Mouse (Mus musculus) spleen, postnatal 36 days (tissue): ENCODE data around the gene Amhr2.

ENCODE experiments used
- DNase-seq, 2 experiments: peaks; one replicate each; pipeline ENCODE4 v3.0.0; 2022; ENCODE audit warnings: low spot score in 2 of 2, mixed read lengths in 1 of 2

The Amhr2 gene

DNA sequence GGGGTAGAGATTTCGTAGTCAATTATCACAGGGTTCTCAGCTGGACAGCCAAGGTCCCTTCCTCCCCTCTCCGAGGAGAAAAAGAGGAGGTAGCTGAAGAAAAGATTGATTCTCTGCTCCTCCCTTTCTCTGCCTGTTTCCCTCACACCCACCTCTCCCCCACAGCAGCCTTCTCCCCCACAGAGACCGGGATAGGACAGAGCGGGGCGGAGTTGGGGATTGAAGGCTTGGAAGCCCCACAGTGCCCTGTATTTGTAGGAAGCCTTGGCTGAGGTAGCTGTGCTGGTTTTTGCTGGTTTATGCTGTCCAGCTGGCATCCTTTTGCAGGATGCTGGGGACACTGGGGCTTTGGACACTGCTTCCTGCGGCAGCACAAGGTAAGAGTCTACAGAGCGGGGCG, at the start of gene Amhr2:
Gene Amhr2, plus strand, starts transcription at position 222 of the 400 bp plus-strand sequence.
- DNase-seq, result no peak

DNA sequence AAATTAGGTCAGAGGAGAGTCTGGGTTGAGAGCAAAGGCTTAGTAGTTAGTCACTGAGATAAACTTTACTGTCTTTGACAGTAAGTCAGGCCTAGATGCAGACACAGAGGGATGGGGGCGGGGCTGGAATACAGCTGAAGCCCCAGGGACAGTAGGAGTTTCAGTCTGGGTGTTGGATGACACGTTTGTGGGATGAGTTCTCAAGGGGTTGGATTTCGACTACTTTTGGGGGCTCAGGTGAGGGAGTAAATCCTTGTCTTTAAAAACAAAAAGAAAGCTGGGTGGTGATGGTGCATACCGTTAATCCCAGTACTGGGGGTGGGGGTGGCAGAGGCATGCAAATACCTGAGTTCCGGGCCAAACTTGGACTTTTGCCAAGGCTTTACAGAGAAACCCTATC, 46.5 kb upstream of the Amhr2 start:
- DNase-seq, result peak in 1 of 2 experiments; percentile 24

DNA sequence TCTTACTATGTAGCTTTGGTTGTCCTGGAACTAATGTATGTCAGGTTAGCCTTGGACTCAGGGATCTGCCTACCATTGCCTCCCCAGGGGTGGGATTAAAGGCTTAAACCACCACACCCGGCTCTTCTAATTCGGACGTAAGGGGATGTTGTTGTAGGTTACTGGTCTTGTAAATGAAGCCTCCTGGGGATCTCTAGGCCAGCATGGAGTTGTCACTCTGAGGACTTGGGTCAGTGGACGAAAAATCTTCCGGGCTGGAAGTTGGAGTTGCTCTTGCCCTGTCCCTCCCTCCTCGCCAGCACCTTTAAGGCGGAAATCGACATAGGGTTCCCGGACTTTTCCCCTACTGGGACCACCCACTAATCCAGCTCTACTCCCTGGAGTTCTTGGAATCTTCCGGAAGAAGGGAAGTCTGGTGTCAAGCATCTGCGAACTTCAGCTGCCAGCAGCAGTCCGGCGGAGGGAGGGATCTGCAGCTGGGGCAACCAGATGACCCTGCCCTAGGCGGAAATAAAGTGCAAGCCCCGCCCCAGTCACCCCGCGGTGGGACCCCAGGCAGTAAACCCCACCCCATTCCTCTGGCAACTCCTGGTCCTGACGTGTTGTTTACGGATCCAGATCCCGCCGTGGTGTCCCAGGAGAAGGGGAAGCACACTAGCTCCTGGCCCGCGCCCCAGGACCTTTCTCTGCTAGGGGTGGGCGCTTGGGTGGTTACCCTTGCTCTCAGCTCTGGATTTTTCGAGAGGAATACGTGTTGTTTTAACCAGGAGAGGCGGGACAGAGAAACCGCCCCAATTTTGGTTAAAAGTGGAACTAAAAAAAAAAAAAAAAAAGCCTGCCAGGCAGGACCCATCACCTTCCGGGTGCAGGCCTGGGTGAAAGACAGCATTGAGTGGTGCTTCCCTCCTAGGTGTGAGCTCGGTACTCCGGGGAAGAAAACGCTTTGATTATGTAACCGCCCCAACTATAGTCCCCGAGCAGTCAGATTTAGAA, 45.6 kb upstream of the Amhr2 start:
- peak; percentile 82 to 85 for DNase-seq

DNA sequence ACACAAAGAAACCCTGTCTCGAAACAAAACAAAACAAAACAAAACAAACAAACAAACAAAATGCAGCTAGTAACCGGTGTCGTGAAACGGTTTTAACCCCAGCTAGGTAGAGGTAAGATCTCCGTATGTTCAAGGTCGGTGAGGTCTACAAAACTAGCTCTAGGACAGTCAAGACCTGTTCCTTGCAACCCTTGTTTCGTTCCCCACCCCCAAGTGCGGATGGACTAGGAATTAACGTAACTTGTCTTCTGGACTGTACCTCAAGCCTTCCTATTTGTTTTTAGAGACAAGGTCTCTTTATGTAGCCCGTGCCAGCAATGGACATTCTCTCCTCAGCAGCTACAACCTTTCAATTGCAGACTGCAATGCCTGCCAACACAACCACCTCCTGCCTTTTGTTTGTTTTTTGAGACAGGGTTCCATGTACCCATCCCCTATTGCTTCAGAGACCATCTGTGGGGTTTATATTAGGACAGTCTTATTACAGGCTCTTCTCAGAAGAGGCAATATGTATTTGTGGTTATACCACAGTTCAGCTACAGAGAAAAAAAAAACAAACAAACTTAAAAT, 44.6 kb upstream of the Amhr2 start:
- no peak for DNase-seq

DNA sequence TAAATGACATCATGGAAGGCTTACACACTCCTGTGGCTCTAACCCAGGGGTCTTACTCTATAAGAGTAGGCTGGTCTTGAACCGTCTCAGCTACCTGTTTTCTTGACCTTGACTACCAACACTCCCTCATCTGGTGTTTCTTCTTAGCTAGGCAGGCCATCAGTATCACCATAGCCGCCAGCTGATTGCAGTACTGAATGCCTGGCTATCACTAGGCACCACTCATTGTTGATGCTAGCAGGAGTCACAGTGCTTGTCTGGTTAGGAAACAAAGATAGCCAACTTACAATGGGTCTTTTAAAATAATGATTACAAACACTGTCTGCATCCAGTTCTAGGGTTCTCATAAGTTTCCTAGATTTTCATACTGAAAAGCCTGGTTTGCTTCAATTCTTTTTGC, 43.9 kb upstream of the Amhr2 start:
- no peak for DNase-seq

DNA sequence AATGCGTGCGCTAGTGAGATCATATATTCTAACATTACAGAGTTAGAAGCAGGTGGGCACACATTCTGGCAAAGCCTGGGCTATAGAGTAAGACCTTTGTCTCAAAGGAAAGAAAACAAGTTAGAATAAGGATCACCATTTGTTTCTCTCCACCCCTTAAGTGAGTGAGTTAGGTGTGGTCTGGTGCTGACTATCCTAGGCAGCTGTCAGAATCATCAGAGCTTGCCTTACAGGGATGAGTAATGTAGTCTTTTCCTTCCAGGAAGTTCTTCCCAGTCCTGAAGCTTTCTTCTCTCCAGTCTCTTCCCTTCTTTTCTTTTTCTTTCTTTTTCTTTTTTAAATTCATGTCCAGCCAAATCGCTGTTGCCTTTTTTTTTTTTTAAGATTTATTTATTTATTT, 43.0 kb upstream of the Amhr2 start:
- DNase-seq, result no peak

DNA sequence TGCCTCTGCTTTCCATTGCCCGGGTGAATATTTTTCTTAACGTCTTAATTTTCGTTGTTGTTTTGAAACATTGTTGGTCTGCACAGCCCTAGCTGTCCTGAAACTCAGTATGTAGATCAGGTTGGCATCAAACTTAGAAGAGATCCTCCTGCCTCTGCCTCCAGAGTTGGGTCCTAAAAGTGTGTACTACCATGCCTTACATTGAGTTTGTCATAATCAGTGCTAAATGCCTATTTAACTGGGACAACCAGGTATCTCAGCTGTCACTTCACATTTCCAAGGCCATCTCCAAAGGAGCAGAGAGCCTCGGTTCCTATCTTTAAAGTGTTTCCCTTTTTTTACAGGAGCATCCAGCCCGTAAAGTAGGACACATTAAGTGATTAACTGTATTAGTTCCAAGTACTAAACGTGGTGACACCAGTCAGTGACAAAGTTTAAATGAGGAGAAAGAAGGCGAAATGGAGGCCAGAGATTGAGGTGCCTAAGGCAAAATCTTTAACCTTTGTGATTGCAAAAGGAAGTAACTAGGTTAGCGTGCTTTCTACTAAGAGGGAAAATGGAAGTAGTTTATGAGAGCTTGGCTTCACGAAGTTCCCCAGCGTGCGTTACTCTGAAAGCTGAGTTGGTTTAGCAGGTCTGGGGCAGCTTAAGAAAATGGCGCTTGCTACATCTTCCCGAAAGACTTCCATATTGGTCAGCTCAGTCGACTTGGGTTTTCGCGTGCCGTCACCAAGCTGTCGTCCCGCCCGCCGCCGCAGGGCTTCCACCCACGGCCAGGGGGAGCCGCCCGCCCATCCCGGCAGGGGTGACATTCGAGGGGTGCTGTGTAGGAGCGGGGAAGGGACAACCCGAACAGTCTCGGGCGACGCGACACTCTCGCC, 40.3 kb upstream of the Amhr2 start:
- DNase-seq, result no peak

DNA sequence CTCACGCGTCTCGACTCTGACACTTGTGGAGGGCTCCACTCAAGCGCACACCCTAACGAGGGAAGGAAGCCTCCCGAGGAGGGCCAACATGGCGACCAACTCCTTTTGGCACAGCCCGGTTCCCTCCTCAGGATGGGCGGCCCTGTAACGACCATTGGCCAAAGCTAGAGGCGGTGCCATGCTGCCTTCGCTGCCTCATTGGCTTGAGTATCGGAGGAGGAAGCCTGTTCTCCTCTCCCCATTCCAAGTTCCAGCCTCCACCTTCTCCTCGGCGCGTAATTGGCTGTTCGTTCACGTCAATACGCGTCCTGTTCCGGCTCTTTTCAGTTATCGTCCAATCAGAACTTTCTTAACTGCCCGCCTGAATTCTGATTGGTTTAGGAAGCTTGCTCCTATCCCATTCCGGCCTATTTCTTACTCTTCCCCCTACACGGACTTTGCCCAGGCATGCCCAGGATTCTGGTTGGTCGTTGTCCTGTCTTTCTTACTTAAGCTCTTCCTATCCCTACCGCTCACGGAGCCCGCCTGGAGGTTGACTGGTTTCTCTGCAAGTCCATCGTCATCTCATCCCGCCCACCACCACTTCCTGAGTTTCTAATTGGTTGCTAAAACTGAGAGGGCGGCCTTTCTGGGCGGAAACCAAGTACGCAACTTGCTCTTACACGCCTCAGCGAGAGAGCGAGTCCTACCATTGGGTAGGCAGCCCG, 39.5 kb upstream of the Amhr2 start, which contains the start of gene Sp1:
Gene Sp1, plus strand, starts transcription at position 655 of the 707 bp plus-strand sequence.
- peak; percentile 100 for DNase-seq

DNA sequence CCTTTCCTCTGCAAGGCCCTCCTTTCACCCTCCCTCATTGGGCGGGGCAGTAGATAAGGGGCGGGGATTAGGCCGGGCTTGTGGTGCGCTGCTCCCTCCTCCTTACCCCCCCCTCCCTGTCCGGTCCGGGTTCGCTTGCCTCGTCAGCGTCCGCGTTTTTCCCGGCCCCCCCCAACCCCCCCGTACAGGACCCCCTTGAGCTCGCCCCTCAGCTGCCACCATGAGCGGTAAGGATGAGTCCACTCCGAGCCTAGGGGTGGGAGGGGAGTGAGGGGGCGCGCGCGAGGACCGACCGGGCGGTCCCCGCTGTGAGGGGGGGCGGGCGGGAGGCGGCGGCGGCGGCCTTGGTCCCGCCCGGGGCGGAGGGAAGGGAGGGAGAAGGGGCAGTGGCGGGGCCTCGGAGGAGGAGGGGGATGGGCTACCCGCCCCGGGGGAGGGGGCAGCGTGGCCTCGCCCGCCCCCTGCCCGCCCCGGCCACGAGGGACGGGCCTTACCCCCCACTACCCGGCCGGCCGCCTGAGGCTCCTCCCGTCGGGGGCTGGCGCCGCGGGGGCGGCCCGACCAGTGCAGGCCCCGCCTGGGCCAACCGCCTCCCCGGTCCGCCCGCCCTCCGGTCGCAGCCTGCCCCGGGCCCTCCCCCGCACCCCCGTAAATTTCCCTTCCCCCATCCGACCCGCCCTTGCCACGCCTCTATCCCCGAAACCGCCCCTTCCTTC, 38.8 kb upstream of the Amhr2 start:
- DNase-seq, result peak; percentile 85 to 87

DNA sequence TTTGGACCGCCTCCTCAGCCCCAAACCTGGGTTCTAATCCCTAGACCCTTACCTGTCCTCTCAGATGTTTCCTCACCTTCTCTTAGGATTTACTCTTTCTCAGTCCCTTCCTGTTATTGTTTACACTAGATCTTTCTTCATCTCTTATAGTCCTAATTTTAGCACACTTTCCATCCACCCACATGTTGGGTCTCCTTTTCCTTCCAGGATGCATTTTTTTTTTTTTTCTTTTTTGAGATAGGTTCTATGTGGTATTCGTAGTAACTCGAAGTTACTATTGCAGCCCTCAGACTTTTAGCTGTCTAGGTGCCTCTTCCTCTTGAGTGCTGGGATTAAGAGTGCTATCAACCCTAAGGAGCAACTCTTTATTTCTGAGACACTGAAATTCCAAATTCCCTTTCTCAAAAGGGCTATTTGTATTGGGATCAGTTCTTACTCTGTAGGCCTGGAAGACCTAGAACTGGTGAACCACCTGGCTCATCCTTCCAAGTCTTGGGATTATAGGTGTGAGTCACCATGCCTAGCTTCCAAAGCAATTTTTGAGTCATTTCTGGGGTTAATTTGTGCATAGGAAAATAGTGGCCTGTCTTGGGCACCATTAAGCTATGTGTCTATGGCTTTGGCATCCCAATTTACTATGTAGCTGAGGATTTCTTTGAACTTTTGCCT, 38.1 kb upstream of the Amhr2 start:
- no peak for DNase-seq

DNA sequence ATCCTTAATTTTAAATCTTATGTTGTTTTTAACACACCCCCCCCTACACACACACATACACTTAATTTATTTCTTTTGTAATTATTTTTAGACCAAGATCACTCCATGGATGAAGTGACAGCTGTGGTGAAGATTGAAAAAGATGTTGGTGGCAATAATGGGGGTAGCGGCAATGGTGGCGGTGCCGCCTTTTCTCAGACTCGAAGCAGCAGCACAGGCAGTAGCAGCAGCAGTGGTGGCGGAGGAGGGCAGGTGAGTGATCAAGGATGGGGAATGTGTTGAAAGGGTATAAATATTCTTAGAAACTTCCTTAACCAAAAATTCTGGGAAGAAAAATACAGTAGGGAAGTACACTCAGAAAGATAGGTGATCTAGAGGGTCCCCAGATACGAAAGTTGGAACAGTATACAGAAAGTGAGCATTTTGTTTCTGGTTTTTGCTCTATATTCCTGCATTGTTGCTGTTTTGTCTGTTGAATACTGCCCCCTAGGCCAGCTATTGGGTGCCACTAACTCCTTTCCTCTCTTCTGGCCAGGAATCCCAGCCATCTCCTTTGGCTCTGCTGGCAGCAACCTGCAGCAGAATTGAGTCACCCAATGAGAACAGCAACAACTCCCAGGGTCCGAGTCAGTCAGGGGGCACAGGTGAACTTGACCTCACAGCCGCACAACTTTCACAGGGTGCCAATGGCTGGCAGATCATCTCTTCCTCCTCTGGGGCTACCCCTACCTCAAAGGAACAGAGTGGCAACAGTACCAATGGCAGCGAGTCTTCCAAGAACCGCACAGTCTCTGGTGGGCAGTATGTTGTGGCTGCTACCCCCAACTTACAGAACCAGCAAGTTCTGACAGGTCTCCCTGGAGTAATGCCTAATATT, 37.2 kb upstream of the Amhr2 start:
- DNase-seq, result no peak

DNA sequence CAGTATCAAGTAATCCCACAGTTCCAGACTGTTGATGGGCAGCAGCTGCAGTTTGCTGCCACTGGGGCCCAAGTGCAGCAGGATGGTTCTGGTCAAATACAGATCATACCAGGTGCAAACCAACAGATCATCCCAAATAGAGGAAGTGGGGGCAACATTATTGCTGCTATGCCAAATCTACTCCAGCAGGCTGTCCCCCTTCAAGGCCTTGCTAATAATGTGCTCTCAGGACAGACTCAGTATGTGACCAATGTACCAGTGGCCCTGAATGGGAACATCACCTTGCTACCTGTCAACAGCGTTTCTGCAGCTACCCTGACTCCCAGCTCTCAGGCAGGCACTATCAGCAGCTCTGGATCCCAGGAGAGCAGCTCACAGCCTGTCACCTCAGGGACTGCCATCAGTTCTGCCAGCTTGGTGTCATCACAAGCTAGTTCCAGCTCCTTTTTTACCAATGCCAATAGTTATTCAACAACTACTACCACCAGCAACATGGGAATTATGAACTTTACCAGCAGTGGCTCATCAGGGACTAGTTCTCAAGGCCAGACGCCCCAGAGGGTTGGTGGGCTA, 36.5 kb upstream of the Amhr2 start:
- DNase-seq, result no peak

DNA sequence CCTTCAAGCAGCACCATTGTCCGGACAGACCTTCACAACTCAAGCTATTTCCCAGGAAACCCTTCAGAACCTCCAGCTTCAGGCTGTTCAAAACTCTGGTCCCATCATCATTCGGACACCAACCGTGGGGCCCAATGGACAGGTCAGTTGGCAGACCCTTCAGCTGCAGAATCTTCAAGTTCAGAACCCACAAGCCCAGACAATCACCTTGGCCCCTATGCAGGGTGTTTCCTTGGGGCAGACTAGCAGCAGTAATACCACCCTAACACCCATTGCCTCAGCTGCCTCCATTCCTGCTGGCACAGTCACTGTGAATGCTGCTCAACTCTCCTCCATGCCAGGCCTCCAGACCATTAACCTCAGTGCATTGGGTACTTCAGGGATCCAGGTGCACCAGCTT, 35.9 kb upstream of the Amhr2 start:
- DNase-seq, result no peak

DNA sequence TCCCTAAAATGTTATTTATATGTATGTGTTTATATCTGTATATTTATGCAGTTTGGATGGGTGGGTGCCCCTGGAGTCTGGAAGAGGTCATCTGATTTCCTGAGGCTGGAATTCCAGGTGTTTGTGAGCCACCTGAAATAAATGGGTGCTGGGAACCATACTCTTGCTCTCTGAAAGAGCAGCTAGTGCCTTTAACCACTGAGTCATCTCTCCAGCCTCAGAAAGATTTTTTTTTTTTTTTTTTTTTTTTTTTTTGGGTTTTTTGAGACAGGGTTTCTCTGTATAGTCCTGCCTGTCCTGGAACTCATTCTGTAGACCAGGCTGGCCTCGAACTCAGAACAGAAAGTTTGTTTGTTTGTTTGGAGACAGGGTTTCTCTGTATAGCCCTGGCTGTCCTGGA, 34.1 kb upstream of the Amhr2 start:
- no peak for DNase-seq

DNA sequence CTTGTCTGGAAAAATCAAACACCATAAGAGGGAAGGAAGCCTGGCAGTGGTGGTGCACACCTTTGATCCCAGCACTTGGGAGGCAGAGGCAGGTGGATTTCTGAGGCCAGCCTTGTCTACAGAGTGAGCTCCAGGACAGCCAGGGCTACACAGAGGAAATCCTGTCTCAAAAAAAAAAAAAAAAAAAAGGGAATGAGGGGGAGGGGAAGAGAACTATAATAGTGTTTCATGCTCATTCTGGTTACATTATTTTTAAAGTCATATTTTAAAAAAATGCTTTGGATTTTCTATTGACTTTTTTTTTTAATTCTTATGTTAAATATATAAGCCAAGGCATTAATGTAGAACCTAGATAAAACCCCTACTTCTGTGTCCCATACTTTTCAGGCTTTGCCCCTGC, 31.5 kb upstream of the Amhr2 start:
- no peak for DNase-seq

DNA sequence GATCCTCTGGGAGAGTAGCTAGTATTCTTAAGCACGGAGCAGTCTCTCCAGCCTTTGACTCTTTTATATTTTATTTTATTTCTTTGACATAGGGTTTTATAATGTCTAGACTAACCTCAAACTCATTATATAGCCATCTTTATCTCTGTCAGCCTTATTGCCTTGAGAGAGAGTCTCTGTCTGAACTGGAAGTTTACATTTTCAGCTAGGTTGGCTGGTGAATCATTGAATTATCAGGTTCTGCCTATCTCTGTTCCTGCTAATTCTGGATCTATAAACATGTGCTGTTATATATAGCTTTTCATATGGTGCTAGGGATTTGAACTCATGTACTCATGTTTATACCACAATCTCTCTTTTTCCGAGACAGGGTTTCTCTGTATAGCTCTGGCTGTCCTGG, 27.6 kb upstream of the Amhr2 start:
- no peak for DNase-seq

DNA sequence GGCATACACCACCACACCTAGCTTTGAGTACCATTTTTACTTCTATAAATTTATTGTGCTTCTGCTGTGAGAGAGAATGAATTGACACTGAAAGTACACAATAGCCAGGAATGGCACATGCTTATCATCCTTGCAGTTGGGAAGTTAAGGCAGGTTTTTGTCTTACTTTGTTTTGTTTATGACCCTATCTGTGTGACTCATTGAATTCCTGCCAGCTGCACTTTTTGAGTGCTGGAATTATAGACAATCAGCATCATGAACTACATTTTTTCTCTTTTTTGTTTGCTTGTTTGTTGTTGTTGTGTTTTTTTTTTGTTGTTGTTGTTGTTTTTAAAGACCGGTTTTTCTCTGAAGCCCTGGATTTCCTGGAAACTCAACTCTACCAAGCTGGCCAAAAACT, 24.2 kb upstream of the Amhr2 start:
- no peak for DNase-seq

DNA sequence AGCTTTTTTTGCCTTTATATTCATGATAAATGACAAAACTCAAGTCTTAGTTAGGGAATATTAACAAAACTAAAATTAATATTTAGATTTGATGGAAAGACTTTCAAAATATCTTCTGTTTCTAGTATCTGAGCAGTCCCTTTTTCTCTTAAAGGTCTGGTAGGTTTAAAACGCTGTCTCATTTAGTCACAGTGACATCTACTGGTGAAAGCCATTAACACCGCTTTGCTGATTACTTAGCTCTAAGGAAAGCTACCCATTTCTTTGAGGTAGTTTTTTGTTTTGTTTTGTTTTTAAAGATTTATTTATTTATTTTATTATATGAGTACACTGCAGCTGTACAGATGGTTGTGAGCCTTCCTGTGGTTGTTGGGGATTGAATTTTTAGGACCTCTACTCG, 23.7 kb upstream of the Amhr2 start:
- peak; percentile 22 to 37 for DNase-seq
